Mouse (Mus musculus) forebrain, postnatal 0 days (tissue): Measurements from ENCODE around the gene Wdfy4. TPM values are rescaled to one million over a fixed set of nuclear protein-coding genes. Genes with fewer than 3 reads are reported as not detected.

Experiments used
- ATAC-seq: fragments of 200-750 bp; cut with Nextera tagmentation; 2 replicates; pipeline ENCODE4 v1.8.0; 2017; ENCODE audit warnings: mild to moderate bottlenecking, moderate library complexity
- DNase-seq: peaks from one replicate; pipeline ENCODE4 v3.0.0-alpha.2; 2015
- H3K27ac ChIP-seq: fragments of 300-500 bp; sonication (generic); 2 replicates; pipeline ENCODE4 v1.5.1; 2014; ENCODE audit warnings: low read depth, mild to moderate bottlenecking, antibody characterized with exemption, low read length, moderate library complexity, mixed read lengths
- H3K27me3 ChIP-seq: fragments of 300-500 bp; sonication (generic); 2 replicates; pipeline ENCODE4 v1.6.1; 2014; ENCODE audit warnings: mild to moderate bottlenecking, low read length, mixed read lengths; ENCODE audit not compliant: insufficient read depth
- H3K36me3 ChIP-seq: fragments of 300-500 bp; sonication (generic); 2 replicates; pipeline ENCODE4 v1.6.1; 2014; ENCODE audit warnings: mild to moderate bottlenecking, moderate library complexity; ENCODE audit not compliant: insufficient read depth
- H3K4me1 ChIP-seq: fragments of 300-500 bp; sonication (generic); 2 replicates; pipeline ENCODE4 v1.6.1; 2014; ENCODE audit warnings: antibody characterized with exemption; ENCODE audit not compliant: insufficient read depth
- H3K4me2 ChIP-seq: fragments of 300-500 bp; sonication (generic); 2 replicates; pipeline ENCODE4 v1.6.1; 2014; ENCODE audit warnings: low read depth, mild to moderate bottlenecking, moderate library complexity
- H3K4me3 ChIP-seq: fragments of 300-500 bp; sonication (generic); 2 replicates; pipeline ENCODE4 v1.5.1; 2014; ENCODE audit warnings: low read depth, low read length, mixed read lengths
- H3K9ac ChIP-seq: fragments of 300-500 bp; sonication (generic); 2 replicates; pipeline ENCODE4 v1.6.1; 2014; ENCODE audit warnings: mild to moderate bottlenecking
- H3K9me3 ChIP-seq: fragments of 300-500 bp; sonication (generic); 2 replicates; pipeline ENCODE4 v1.6.1; 2016; ENCODE audit warnings: low read length
- CTCF ChIP-seq: sonication (generic); IDR thresholded peaks from 2 replicates; pipeline ENCODE4 v1.5.1; 2016; ENCODE audit warnings: antibody characterized with exemption, control low read depth, low read depth
- WGBS: fragments of 180-500 bp; shearing (Covaris S2); extraction: QIAGEN DNeasy Blood & Tissue Kit; methylation state at CpG from one replicate; pipeline ENCODE4 v1.1.7; 2014; 5-methylcytosine and 5-hydroxymethylcytosine counted together
- polyA plus RNA-seq: library from polyadenylated mRNA; unstranded; fragments of >200 nt; fragmentation: Nextera tagmentation; extraction: Ambion mirVana; gene quantifications from 2 replicates; pipeline ENCODE4 v1.2.1, GENCODE M21; 2015
- total RNA-seq: library from RNA; depleted of rRNA; stranded (reverse); fragments of >200 nt; gene quantifications from 2 replicates; pipeline ENCODE4 v1.2.3, GENCODE M21; 2014; rRNA removed

The Wdfy4 gene
- total and polyA plus RNA-seq, 2 experiments from 2014 or later, result 0.33 to 0.52 TPM

DNA sequence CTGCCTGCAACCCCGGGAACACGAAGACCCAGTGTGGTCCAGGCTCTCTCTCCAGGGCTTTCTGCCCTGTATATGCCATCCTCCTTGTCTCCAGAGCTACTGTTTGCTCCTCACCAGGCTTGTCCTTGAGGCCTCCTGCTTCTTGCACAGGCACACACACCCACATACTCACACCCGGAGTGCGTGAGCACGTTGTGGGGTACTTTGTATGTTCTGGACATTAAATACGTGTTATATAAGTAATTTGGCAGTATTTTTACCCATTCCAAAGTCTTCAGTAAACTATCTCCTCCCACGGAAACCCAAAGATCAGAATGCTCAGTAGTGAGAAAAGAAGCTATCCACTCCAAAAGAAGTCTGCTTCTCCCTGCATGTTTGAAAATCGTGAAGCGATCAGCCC is 261.4 kb downstream of the Wdfy4 start:
- no peak overlapping the region for H3K9ac ChIP-seq
- DNase-seq, result no peak
- H3K27ac ChIP-seq, result no peak overlapping the region
- WGBS, result 89% methylated on average over 9 of the region's 9 CpGs
- no peaks in the 10 kb centered on the region for H3K9me3 ChIP-seq
- no peak for TF ChIP-seq CTCF
- H3K4me1 ChIP-seq, result no peaks in the 10 kb centered on the region
- H3K4me2 ChIP-seq, result no peak overlapping the region
- ATAC-seq, result no peak
- no peak overlapping the region for H3K4me3 ChIP-seq
- no peaks in the 10 kb centered on the region for H3K27me3 ChIP-seq
- H3K36me3 ChIP-seq, result no peaks in the 10 kb centered on the region

DNA sequence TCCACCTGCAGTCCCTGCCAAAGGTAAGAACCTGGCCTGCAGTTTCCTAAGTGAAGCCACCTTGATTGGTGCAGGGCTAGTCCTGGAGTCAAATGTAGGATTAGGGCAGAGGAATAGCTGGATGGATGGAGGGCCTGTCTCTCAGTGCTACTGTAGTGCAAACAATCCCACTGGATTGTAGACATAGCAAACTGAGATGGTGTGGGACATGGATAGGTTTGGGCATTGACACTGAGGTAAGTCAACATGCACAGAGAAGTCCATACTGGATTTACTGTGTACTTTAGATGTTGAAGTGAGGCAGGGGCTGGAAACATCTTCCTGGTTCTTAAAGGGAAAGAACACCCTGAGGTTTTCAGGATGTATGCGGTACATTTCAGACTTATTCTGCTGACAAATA is 267.4 kb downstream of the Wdfy4 start:
- H3K4me3 ChIP-seq, result no peak overlapping the region
- WGBS, result 94% methylated on average over 1 of the region's 1 CpGs
- no peaks in the 10 kb centered on the region for H3K36me3 ChIP-seq
- no peaks in the 10 kb centered on the region for H3K4me1 ChIP-seq
- no peak for DNase-seq
- H3K4me2 ChIP-seq, result no peak overlapping the region
- H3K9me3 ChIP-seq, result no peaks in the 10 kb centered on the region
- no peak overlapping the region for H3K9ac ChIP-seq
- H3K27ac ChIP-seq, result no peak overlapping the region
- H3K27me3 ChIP-seq, result no peaks in the 10 kb centered on the region
- no peak for ATAC-seq
- no peak for TF ChIP-seq CTCF

DNA sequence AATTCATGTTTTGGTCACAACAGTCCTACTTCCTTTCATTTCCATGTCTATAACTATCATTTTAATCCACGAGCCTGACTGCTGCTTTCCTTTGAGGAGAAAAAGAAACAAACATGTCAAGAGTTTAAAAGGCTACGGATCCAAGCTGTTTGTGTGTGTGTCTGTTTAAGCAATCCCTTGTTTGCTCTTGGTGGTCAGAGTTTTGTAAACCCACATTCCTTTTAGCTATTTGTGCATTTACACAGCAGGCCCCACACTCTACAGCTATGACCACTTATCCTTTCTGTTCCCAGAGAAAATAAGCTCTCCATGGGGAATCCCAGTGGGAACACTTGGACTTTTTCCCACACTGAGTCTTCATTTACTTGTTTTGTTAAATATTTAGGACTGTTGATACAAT is 269.9 kb downstream of the Wdfy4 start:
- H3K9me3 ChIP-seq, result no peaks in the 10 kb centered on the region
- H3K4me2 ChIP-seq, result no peak overlapping the region
- TF ChIP-seq CTCF, result no peak
- no peaks in the 10 kb centered on the region for H3K36me3 ChIP-seq
- no peak for DNase-seq
- no peaks in the 10 kb centered on the region for H3K4me1 ChIP-seq
- H3K9ac ChIP-seq, result no peak overlapping the region
- H3K27ac ChIP-seq, result no peak overlapping the region
- H3K4me3 ChIP-seq, result no peak overlapping the region
- WGBS, result 35% methylated on average over 2 of the region's 2 CpGs
- no peak for ATAC-seq
- no peaks in the 10 kb centered on the region for H3K27me3 ChIP-seq

DNA sequence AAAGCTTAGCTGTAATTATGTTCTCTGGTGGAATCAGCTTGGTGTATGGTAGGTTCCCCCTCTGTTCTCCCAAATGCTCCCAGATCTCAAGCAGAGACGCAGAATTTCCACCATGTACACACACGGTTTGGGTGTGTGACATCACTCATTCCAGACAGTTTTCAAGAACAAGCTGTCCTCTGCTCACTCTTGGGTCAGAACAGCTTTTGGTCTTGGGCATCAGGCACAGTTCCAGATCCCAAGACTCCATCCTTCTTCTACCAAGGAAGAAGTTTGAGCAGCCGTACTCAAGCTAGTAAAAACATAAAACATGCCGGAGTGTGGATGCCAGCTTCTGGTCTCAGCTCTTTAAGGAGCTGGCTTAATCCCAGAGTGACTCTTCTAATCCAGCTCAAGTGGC is 274.1 kb downstream of the Wdfy4 start:
- 78% methylated on average over 4 of the region's 4 CpGs for WGBS
- no peaks in the 10 kb centered on the region for H3K9me3 ChIP-seq
- H3K27ac ChIP-seq, result no peak overlapping the region
- H3K36me3 ChIP-seq, result no peaks in the 10 kb centered on the region
- no peak for DNase-seq
- no peak overlapping the region for H3K9ac ChIP-seq
- no peak for ATAC-seq
- no peak for TF ChIP-seq CTCF
- H3K27me3 ChIP-seq, result no peaks in the 10 kb centered on the region
- H3K4me1 ChIP-seq, result no peaks in the 10 kb centered on the region
- no peak overlapping the region for H3K4me2 ChIP-seq
- no peak overlapping the region for H3K4me3 ChIP-seq

Other genes with a start within 250 kb of the Wdfy4 start
- gene Lrrc18, start 194.1 kb downstream of the Wdfy4 start, total RNA-seq, result 0.31 and 2.4 TPM in 2 replicates
- 0.46 and 0.74 TPM in 2 replicates for gene Lrrc18, start 194.1 kb downstream of the Wdfy4 start, polyA plus RNA-seq
- 1.8 and 3.3 TPM in 2 replicates for gene Arhgap22, start 28.5 kb upstream of the Wdfy4 start, total RNA-seq
- 2.2 and 3.9 TPM in 2 replicates for gene Arhgap22, start 28.5 kb upstream of the Wdfy4 start, polyA plus RNA-seq